ENCODE assay signal across 8 mouse cellular contexts in genomic region chr5:28168253-28169165, GRCm38 (mm10). TPM values are rescaled to one million over a fixed set of nuclear protein-coding genes. Genes with fewer than 3 reads are reported as not detected.
A peak's percentile ranks its signal among the peaks of the same experiment; 100 is the strongest.
DNase-seq lines count a peak whose midpoint lies in the region; ATAC-seq lines count a peak whose summit lies in the region.

No protein-coding gene starts in this region.

- no peak overlapping the region for H3K27ac ChIP-seq in lung, embryonic 15.5 days
- H3K27ac ChIP-seq in embryonic facial prominence, embryonic 10.5 days (replicated peaks) = no peak overlapping the region
- H3K27ac ChIP-seq in limb, embryonic 10.5 days = no peak overlapping the region
- no peak overlapping the region for H3K27ac ChIP-seq in stomach, embryonic 15.5 days
- no peak overlapping the region for H3K27ac ChIP-seq in forebrain, embryonic 15.5 days (replicated peaks)

- no peaks in the 10 kb centered on the region for H3K9me3 ChIP-seq in lung, embryonic 15.5 days
- no peaks in the 10 kb centered on the region for H3K9me3 ChIP-seq in embryonic facial prominence, embryonic 10.5 days
- H3K9me3 ChIP-seq in limb, embryonic 10.5 days (replicated peaks) = no peaks in the 10 kb centered on the region
- no peaks in the 10 kb centered on the region for H3K9me3 ChIP-seq in stomach, embryonic 15.5 days
- no peaks in the 10 kb centered on the region for H3K9me3 ChIP-seq in forebrain, embryonic 15.5 days

- no peak for ATAC-seq in lung, embryonic 15.5 days (ENCODE audit: borderline replicate concordance, extremely low read depth, low FRiP score, low TSS enrichment)
- no peak for ATAC-seq in stomach, embryonic 15.5 days (ENCODE audit: insufficient read depth, low FRiP score, low read depth)
- no peak for ATAC-seq in forebrain, embryonic 15.5 days (replicated peaks)

- H3K27me3 ChIP-seq in lung, embryonic 15.5 days = peaks cover 96% of the 10 kb centered on the region
- H3K27me3 ChIP-seq in embryonic facial prominence, embryonic 10.5 days (replicated peaks; ENCODE audit: low read depth, poor library complexity, severe bottlenecking) = peaks cover 99% of the 10 kb centered on the region
- H3K27me3 ChIP-seq in limb, embryonic 10.5 days (ENCODE audit: low read depth, poor library complexity, severe bottlenecking) = peaks cover 98% of the 10 kb centered on the region
- peaks cover 91% of the 10 kb centered on the region for H3K27me3 ChIP-seq in stomach, embryonic 15.5 days (replicated peaks)
- peaks cover 86% of the 10 kb centered on the region for H3K27me3 ChIP-seq in forebrain, embryonic 15.5 days

- H3K4me3 ChIP-seq in lung, embryonic 15.5 days = peak overlapping the region; percentile 13
- peak overlapping the region; percentile 24 for H3K4me3 ChIP-seq in embryonic facial prominence, embryonic 10.5 days
- peak overlapping the region; percentile 2; the same call in 1 of the 2 replicates for H3K4me3 ChIP-seq in limb, embryonic 10.5 days
- H3K4me3 ChIP-seq in stomach, embryonic 15.5 days (replicated peaks) = no peak overlapping the region
- no peak overlapping the region for H3K4me3 ChIP-seq in forebrain, embryonic 15.5 days

- DNase-seq in lung, postnatal 4 days = no peak
- DNase-seq in embryonic facial prominence, embryonic 10.5 days (ENCODE audit: low spot score) = peak; percentile 62
- peak; percentile 67 for DNase-seq in limb, embryonic 10.5 days (ENCODE audit: low spot score)
- DNase-seq in spleen, postnatal 36 days (ENCODE audit: low spot score in 2 of 2) = no peak
- DNase-seq in yolk sac, embryonic 10.5 days (ENCODE audit: low spot score) = no peak

- WGBS in lung, embryonic 15.5 days = 2% methylated on average over 36 of the region's 36 CpGs
- WGBS in embryonic facial prominence, embryonic 10.5 days = under 1% methylated on average over 36 of the region's 36 CpGs
- WGBS in limb, embryonic 10.5 days = under 1% methylated on average over 36 of the region's 36 CpGs
- 2% methylated on average over 36 of the region's 36 CpGs for WGBS in stomach, embryonic 15.5 days
- WGBS in forebrain, embryonic 15.5 days = 1% methylated on average over 36 of the region's 36 CpGs

- H3K9ac ChIP-seq in lung, embryonic 15.5 days = no peak overlapping the region
- H3K9ac ChIP-seq in stomach, embryonic 15.5 days = no peak overlapping the region
- H3K9ac ChIP-seq in forebrain, embryonic 15.5 days (replicated peaks) = no peak overlapping the region

- H3K36me3 ChIP-seq in lung, embryonic 15.5 days = no peaks in the 10 kb centered on the region
- no peaks in the 10 kb centered on the region for H3K36me3 ChIP-seq in embryonic facial prominence, embryonic 10.5 days (replicated peaks)
- H3K36me3 ChIP-seq in limb, embryonic 10.5 days = no peaks in the 10 kb centered on the region
- H3K36me3 ChIP-seq in stomach, embryonic 15.5 days = no peaks in the 10 kb centered on the region
- no peaks in the 10 kb centered on the region for H3K36me3 ChIP-seq in forebrain, embryonic 15.5 days

- H3K4me2 ChIP-seq in lung, embryonic 15.5 days = peak overlapping the region; percentile 36
- peak overlapping the region; percentile 26; the same call in 1 of the 2 replicates for H3K4me2 ChIP-seq in stomach, embryonic 15.5 days
- no peak overlapping the region for H3K4me2 ChIP-seq in forebrain, embryonic 15.5 days (replicated peaks)

- peaks cover 34% of the 10 kb centered on the region for H3K4me1 ChIP-seq in lung, embryonic 15.5 days
- peaks cover 25% of the 10 kb centered on the region for H3K4me1 ChIP-seq in embryonic facial prominence, embryonic 10.5 days
- H3K4me1 ChIP-seq in limb, embryonic 10.5 days = peaks cover 31% of the 10 kb centered on the region
- H3K4me1 ChIP-seq in stomach, embryonic 15.5 days = peaks cover 24% of the 10 kb centered on the region
- H3K4me1 ChIP-seq in forebrain, embryonic 15.5 days = peaks cover 23% of the 10 kb centered on the region

RNA-seq across cellular contexts. Expression of gene En2, which starts 3.0 kb away (rescaled TPM):
- polyA plus RNA-seq in lung, embryonic 15.5 days (2015; fragmentation: Nextera tagmentation; extraction: Ambion mirVana) = not detected in 2 replicates
- 0.05 TPM in 1 of 2 replicates, not detected in the other for polyA plus RNA-seq in embryonic facial prominence, embryonic 10.5 days (2016; fragmentation: Nextera tagmentation; extraction: Ambion mirVana)
- not detected in 2 replicates for polyA plus RNA-seq in limb, embryonic 10.5 days (2016; fragmentation: Nextera tagmentation; extraction: Ambion mirVana)
- not detected in 2 replicates for polyA plus RNA-seq in stomach, embryonic 15.5 days (2015; fragmentation: Nextera tagmentation; extraction: Ambion mirVana)
- not detected in 2 replicates for polyA plus RNA-seq in forebrain, embryonic 15.5 days (2015; fragmentation: Nextera tagmentation; extraction: Ambion mirVana)

Comparison
In these comparisons a context has a peak if more than half of its experiments do, and no peak if none do; other contexts are left out.
1. H3K4me3 ChIP-seq: peak in lung, embryonic 15.5 days (single experiment), embryonic facial prominence, embryonic 10.5 days (single experiment) and limb, embryonic 10.5 days (single experiment); none in stomach, embryonic 15.5 days (single experiment) and forebrain, embryonic 15.5 days (single experiment).
2. DNase-seq: peak in embryonic facial prominence, embryonic 10.5 days (single experiment) and limb, embryonic 10.5 days (single experiment); none in lung, postnatal 4 days (0 of 2), spleen, postnatal 36 days (0 of 2) and yolk sac, embryonic 10.5 days (single experiment).